Mouse (Mus musculus): ENCODE measurements around the gene Zcchc18.
"Not testable (repeated sequence)": the region's sequence is repeated elsewhere in the genome, so short reads cannot be mapped to it uniquely, and the experiment has no call there.

DNA sequence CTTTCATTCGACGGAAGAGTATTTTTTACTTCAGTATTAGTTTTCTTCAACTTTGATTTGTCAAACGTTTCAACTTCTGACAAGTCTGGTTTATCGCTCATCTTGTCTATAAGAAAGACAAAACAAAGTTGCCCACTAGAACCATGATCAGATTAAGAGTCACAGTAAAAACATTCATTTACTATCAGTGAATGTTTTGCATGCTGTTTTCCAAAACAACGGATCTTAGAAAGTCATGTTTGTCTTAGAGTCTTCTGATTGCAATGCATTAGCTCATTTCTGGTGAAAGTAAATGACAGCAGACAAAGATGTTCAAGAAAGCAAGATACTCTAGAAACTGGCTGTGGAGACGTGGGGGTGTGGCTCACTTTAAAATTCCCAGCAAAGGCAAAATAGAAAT is 17.6 kb upstream of the Zcchc18 start, which contains the start of gene Tmsb15b2:
- TF ChIP-seq CTCF, EP300 (IDR thresholded peaks at IDR 0.05; ENCODE audit: low read depth): not testable (repeated sequence)

All from liver, postnatal 0 days (tissue).